Mouse (Mus musculus) intestine, embryonic 14.5 days (tissue): ENCODE results near the gene Hoxb8. TPM values are rescaled to one million over a fixed set of nuclear protein-coding genes. Genes with fewer than 3 reads are reported as not detected.
A peak's percentile ranks its signal among the peaks of the same experiment; 100 is the strongest.

Source experiments
- ATAC-seq: fragments of 200-750 bp; cut with Nextera tagmentation; replicated peaks from 2 replicates; pipeline ENCODE4 v1.8.0; 2017; ENCODE audit warnings: low read depth, moderate number of reproducible peaks, moderate TSS enrichment, moderate library complexity; ENCODE audit not compliant: low FRiP score, low TSS enrichment
- DNase-seq: peaks from one replicate; pipeline ENCODE4 v3.0.0-alpha.2; 2018; ENCODE audit warnings: low spot score
- H3K27ac ChIP-seq: fragments of 300-500 bp; sonication (generic); 2 replicates; pipeline ENCODE4 v1.5.1; 2014; ENCODE audit warnings: low read depth, mild to moderate bottlenecking, control low read depth
- H3K27me3 ChIP-seq: fragments of 300-500 bp; sonication (generic); replicated peaks from 2 replicates; pipeline ENCODE4 v1.6.1; 2014; ENCODE audit warnings: low read length, control low read depth; ENCODE audit not compliant: control insufficient read depth, insufficient read depth
- H3K36me3 ChIP-seq: fragments of 300-500 bp; sonication (generic); 2 replicates; pipeline ENCODE4 v1.6.1; 2014; ENCODE audit warnings: low read length, control low read depth; ENCODE audit not compliant: control insufficient read depth, insufficient read depth
- H3K4me1 ChIP-seq: fragments of 300-500 bp; sonication (generic); replicated peaks from 2 replicates; pipeline ENCODE4 v1.6.1; 2014; ENCODE audit warnings: low read length, control low read depth, mixed read lengths; ENCODE audit not compliant: control insufficient read depth, insufficient read depth
- H3K4me2 ChIP-seq: fragments of 300-500 bp; sonication (generic); 2 replicates; pipeline ENCODE4 v1.6.1; 2014; ENCODE audit warnings: low read length
- H3K4me3 ChIP-seq: fragments of 300-500 bp; sonication (generic); 2 replicates; pipeline ENCODE4 v1.5.1; 2014; ENCODE audit warnings: low read depth, low read length, control low read depth, mixed read lengths
- H3K9ac ChIP-seq: fragments of 300-500 bp; sonication (generic); 2 replicates; pipeline ENCODE4 v1.6.1; 2014; ENCODE audit warnings: mild to moderate bottlenecking, low read length
- H3K9me3 ChIP-seq: fragments of 300-500 bp; sonication (generic); 2 replicates; pipeline ENCODE4 v1.6.1; 2016; ENCODE audit warnings: low read length, control low read depth; ENCODE audit not compliant: control insufficient read depth
- WGBS: fragments of 180-500 bp; shearing (Covaris S2); extraction: QIAGEN DNeasy Blood & Tissue Kit; methylation state at CpG from one replicate; pipeline ENCODE4 v1.1.7; 2014; 5-methylcytosine and 5-hydroxymethylcytosine counted together
- polyA plus RNA-seq: library from polyadenylated mRNA; unstranded; fragments of >200 nt; fragmentation: Nextera tagmentation; extraction: Ambion mirVana; gene quantifications from 2 replicates; pipeline ENCODE4 v1.2.1, GENCODE M21; 2014

The Hoxb8 gene
- polyA plus RNA-seq, 1 experiment from 2014 or later: 1.7 TPM

DNA sequence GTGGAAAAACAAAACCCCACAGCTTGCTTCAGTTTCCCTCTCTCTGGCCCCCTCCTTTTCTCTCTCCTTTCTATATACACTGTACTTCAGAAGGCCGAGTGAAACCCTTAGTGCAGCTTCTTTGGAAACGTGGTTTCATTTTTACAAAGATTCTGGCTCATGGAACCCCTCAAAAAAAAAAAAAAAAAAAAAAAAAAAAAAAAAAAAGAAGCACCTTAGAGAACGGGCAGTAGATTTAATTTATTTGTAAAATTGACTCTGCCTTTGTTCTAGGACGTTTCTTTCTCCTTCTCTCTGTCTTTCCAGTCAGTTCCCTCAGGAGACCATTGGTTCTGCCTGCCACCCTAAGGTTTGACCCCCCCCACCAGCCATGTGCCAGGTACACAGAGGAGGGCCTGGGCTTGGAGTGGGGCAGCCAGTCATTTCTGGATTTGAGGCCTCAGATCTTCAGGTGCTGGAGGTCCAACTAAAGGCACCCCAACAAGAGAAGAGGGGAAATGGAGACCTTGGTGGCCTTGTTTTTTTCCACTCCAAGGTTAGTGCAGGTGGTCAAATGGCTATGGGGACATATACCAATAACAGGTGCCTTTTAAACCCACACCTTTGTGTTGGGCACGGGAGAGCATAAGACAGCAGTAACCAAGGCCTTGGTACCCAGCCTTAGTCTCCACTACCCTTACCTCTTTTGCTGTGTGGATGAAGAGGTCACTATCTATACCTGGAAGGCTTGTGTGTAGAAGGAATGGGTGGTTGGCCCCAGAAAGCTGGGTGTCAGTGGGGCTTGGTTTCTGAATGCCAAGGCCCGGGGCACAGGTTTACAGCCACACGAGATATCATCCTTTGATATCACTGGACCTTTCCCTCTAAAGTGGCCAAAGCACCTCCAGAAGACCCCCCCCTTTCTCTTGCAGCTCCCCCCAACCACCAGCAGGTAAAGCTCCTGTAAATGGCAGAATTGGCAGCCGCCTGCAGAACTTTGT is 1.0 kb upstream of the Hoxb8 start:
- peaks cover 7% of the 10 kb centered on the region; the same call in 1 of the 2 replicates for H3K4me1 ChIP-seq
- H3K27ac ChIP-seq: no peak overlapping the region
- H3K9ac ChIP-seq: no peak overlapping the region
- ATAC-seq: no peak
- peaks cover 53% of the 10 kb centered on the region for H3K27me3 ChIP-seq
- 23% methylated on average over 8 of the region's 8 CpGs for WGBS
- peak overlapping the region; percentile 86; the same call in 1 of the 2 replicates for H3K4me2 ChIP-seq
- H3K9me3 ChIP-seq: no peaks in the 10 kb centered on the region
- H3K36me3 ChIP-seq: no peaks in the 10 kb centered on the region
- no peak overlapping the region for H3K4me3 ChIP-seq
- DNase-seq: no peak

DNA sequence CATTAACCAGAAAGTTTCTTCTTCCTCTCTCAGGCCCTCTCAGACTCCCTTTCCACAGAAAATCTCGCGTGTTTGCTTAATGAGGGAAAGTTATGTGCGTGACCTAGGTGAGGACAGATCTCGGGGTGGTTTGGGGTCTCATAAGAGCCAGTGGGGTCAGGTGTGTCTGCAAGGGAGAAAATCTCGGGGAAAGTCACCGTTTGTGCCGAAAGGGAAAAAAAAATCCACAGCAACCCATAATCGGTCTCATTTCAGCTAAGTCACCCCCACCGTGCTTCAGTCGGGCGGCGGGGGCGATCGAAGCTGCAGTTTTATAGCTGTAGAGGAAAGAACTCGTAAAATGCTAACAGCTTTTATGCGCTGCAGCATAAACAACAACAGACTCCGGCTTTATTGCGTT is 309 bp upstream of the Hoxb8 start:
- H3K4me2 ChIP-seq: peak overlapping the region; percentile 86
- no peak overlapping the region for H3K9ac ChIP-seq
- no peaks in the 10 kb centered on the region for H3K9me3 ChIP-seq
- peaks cover 52% of the 10 kb centered on the region for H3K27me3 ChIP-seq
- ATAC-seq (no peak), DNase-seq (no peak)
- H3K27ac ChIP-seq: no peak overlapping the region
- no peaks in the 10 kb centered on the region for H3K36me3 ChIP-seq
- 12% methylated on average over 18 of the region's 18 CpGs for WGBS
- peak overlapping the region; percentile 49; the same call in 1 of the 2 replicates for H3K4me3 ChIP-seq
- H3K4me1 ChIP-seq: peaks cover 7% of the 10 kb centered on the region; the same call in 1 of the 2 replicates

DNA sequence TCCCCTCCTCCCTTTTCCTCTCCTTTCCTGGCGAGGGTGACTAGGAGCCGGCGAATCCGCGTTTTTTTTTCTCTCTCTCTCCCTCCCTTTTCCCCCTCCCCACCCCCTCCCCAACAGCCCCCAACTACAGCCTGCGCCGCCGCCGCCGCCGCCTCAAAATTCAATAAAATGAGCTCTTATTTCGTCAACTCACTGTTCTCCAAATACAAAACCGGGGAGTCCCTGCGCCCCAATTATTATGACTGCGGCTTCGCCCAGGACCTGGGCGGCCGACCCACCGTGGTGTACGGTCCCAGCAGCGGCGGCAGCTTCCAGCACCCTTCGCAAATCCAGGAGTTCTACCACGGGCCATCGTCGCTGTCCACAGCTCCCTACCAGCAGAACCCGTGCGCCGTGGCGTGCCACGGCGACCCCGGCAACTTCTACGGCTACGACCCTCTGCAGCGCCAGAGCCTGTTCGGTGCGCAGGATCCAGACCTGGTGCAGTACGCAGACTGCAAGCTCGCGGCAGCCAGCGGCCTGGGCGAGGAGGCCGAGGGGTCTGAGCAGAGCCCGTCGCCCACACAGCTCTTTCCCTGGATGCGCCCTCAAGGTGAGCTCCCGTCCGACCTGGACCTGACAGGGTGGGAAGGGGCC is 1.2 kb downstream of the Hoxb8 start:
- peak overlapping the region; percentile 49 for H3K4me3 ChIP-seq
- H3K9me3 ChIP-seq: no peaks in the 10 kb centered on the region
- H3K27me3 ChIP-seq: peaks cover 51% of the 10 kb centered on the region
- H3K27ac ChIP-seq: peak overlapping the region; percentile 93
- H3K4me2 ChIP-seq: peak overlapping the region; percentile 86
- peak overlapping the region; percentile 82 for H3K9ac ChIP-seq
- WGBS: under 1% methylated on average over 46 of the region's 49 CpGs
- H3K36me3 ChIP-seq: no peaks in the 10 kb centered on the region
- peak; percentile 87 for DNase-seq
- H3K4me1 ChIP-seq: peaks cover 9% of the 10 kb centered on the region
- no peak for ATAC-seq

DNA sequence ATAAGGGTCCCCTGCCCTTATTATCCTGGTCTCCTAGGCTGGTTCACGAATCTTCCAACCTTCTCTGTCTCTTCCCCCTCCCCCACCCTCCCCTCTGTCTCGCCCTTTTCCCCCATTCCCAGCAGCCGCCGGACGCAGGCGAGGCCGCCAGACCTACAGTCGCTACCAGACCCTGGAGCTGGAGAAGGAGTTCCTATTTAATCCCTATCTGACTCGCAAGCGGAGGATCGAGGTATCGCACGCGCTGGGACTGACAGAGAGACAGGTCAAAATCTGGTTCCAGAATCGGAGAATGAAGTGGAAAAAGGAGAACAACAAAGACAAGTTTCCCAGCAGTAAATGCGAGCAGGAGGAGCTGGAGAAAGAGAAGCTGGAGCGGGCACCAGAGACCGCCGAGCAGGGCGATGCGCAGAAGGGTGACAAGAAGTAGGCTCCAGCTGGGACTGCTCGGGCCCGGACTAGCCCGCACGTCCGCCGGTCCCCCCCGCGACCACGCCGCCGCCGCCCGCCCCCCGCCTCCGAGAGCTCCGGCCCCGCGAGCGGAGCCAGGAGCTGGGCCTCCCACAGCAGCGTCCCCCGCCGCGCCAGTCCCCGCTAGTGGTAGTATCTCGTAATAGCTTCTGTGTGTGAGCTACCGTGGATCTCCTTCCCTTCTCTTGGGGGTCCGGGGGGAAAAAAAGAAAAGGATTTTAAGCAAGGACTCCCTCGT is 2.5 kb downstream of the Hoxb8 start:
- WGBS: under 1% methylated on average over 49 of the region's 49 CpGs
- Histone ChIP-seq H3K9ac (peak overlapping the region; percentile 82), H3K27me3 (peaks cover 50% of the 10 kb centered on the region), H3K9me3 (no peaks in the 10 kb centered on the region), H3K36me3 (no peaks in the 10 kb centered on the region), H3K4me1 (peaks cover 9% of the 10 kb centered on the region), H3K4me3 (peak overlapping the region; percentile 49), H3K27ac (peak overlapping the region; percentile 93), H3K4me2 (peak overlapping the region; percentile 86)
- DNase-seq: no peak
- ATAC-seq: no peak; the same call in 1 of the 2 replicates

DNA sequence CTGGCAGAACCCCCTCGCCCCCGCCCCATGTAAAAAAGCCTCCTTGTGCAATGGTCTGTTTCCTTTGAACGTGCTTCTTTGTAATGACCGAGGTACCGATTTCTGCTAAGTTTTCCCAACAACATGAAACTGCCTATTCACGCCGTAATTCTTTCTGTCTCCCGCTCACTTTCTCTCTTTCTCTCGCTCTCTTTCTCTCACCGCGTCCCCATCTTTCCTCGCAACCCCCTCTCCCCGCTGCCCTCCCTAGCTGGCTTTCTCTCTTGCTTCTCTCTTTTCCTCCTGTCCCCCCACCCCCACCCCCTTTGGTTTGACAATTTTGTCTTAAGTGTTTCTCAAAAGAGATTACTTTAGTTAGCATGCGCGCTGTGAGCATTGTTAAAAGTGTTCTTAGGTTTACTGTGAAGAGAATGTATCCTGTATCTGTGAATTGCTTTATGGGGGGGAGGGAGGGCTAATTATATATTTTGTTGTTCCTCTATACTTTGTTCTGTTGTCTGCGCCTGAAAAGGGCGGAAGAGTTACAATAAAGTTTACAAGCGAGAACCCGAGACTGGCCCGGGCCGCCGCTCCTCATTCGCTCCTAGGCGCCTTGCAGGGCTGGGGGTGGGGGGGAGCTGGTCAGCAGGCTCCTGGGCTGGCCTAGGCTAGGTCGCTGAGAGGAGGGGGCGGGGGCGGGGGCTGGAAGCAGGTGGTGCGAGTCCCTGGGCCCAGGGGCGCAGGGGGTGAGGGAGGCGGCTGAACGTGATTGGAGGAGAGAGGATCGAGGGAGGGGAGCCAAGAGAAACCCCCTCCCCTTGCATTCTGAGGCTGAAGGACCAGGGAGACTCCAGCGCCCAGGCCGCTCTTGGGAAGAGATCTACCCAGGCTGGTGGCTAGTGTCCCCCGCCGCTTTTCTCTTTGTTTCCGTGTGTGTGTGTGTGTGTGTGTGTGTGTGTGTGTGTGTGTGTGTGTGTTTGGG is 3.3 kb downstream of the Hoxb8 start:
- Histone ChIP-seq H3K4me3 (peak overlapping the region; percentile 49), H3K9me3 (no peaks in the 10 kb centered on the region), H3K4me2 (peak overlapping the region; percentile 86), H3K4me1 (peaks cover 9% of the 10 kb centered on the region), H3K36me3 (no peaks in the 10 kb centered on the region), H3K27ac (peak overlapping the region; percentile 93), H3K27me3 (peaks cover 52% of the 10 kb centered on the region), H3K9ac (peak overlapping the region; percentile 82)
- ATAC-seq: peak; percentile 78
- no peak for DNase-seq
- under 1% methylated on average over 34 of the region's 37 CpGs for WGBS

DNA sequence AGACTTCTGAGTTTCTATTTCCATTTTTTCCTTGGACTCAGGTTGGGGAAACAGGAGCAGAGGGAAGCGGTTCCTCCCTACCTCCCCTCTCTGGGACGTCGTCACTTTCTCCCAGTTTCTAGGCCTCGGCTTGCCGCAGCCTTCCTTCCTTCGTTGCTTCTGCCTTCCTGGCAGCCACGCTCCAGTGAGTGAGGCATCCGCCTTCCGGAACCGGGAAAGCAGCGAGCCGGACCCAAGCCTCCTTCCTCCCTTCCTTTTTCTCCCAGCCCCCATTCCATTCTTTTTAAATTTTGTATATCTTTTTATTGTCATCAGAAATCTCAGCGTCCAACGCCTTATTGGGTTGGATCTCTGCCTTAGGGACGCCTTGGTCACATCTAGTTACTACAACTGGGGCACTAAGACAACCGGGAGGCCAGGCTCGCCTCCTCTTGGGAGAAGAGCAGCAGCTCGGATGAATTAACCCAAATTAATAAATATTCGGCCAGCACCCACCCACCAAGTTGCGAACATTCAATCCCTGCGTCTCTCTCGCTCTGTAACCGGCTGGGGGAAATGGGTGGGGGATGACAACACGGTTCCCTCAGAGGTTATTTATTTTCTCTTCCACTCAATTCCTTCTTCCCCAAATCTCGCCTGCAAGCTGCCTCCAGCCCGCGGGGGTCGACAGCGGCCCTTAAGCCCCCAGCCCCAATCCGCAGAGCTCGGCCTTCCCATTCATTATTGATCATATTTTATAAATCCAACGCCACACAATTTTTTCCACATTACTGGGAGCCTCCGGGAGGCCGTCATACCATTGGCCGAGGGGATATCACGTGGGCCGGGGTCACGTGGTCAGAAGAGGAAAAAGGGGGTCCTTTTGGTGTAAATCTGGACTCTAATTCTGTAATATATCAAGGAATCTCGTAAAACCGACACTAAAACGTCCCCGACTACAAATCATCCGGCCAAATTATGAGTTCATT is 4.3 kb downstream of the Hoxb8 start, which contains the start of gene Hoxb7:
Gene Hoxb7 (plus strand): TSS at position 853 of the 968 bp plus-strand sequence.
- peaks cover 54% of the 10 kb centered on the region for H3K27me3 ChIP-seq
- DNase-seq: no peak

More for the DNA sequence above, 4.3 kb downstream of the Hoxb8 start, which contains the start of gene Hoxb7:
- H3K4me2 ChIP-seq: peak within 1 kb of the TSS; percentile 86
- peak; percentile 36; the same call in 1 of the 2 replicates for ATAC-seq
- peak within 1 kb of the TSS; percentile 93 for H3K27ac ChIP-seq
- H3K36me3 ChIP-seq: no peaks in the 10 kb centered on the region
- H3K9me3 ChIP-seq: no peaks in the 10 kb centered on the region
- H3K9ac ChIP-seq: peak within 1 kb of the TSS; percentile 82
- H3K4me1 ChIP-seq: peaks cover 10% of the 10 kb centered on the region
- H3K4me3 ChIP-seq: peak within 1 kb of the TSS; percentile 49
- under 1% methylated on average over 42 of the region's 43 CpGs for WGBS
